Mouse (Mus musculus): Measurements from ENCODE around the gene Tfg. TPM values are rescaled to one million over a fixed set of nuclear protein-coding genes. Genes with fewer than 3 reads are reported as not detected.
A peak's percentile ranks its signal among the peaks of the same experiment; 100 is the strongest.

The Tfg gene
- polyA plus RNA-seq (2016; fragmentation: Nextera tagmentation; extraction: Ambion mirVana) = 135 and 138 TPM in 2 replicates

DNA sequence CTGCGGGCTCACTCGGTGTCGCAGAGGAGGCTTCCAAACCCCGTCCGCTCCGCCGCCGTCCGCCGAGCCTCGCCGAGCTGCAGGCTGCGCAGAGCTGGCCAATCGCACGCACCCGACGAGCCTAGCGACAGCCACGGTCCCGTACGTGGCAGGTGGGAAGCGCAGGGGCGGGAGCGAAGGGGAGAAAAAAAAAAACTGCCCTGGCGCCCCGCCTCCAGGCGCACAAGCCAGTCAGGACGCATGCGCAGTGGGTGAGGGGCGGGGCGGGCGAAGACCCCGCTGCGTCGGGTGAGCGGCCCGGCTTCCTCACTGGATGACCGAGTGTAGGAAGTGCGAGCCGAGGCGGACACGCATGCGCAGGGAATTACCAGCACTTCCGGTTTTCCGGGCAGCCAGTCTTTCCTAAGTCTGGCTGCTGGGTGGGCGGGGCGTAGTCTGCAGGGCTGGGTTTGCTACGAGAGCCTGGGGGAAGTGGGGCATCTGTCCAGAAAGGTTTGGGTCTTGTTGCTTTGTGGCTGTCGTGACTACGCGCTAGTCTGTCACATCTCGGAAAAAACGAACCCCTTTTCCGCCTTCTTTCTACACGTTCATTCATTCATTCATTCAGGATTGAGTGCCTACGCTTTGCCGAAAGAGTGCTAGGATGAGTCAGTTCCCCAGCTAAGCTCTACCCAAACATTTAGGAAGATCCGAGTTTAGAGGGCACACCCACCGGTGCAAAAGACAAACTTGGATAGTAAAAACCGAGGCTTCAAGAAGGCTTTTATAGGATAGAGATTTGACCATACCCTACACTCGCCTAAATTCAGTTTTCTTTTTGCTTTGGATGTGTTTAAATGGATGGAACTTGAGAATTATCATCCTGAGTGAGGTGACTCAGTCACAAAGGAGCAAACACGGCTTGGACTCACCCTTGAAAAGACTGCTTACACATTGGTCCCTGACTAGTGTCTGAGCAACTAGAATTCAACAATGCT is at the start of gene Tfg:
TSS of gene Tfg (minus strand) at position 227 of the 977 bp plus-strand sequence.
- ATAC-seq (ENCODE audit: insufficient number of reproducible peaks, low FRiP score) = peak; percentile 96
- WGBS = under 1% methylated on average over 60 of the region's 62 CpGs
- H3K4me3 ChIP-seq = peak within 1 kb of the TSS; percentile 98
- no peaks in the 10 kb centered on the region for H3K9me3 ChIP-seq (replicated peaks)
- 0 out of 2 replicates have a peak, but pooled peaks cover 2% of the 10 kb centered on the region for H3K36me3 ChIP-seq
- peak within 1 kb of the TSS; percentile 99 for H3K9ac ChIP-seq
- H3K4me2 ChIP-seq = peak within 1 kb of the TSS; percentile 75
- H3K4me1 ChIP-seq (replicated peaks) = peaks cover 14% of the 10 kb centered on the region
- no peaks in the 10 kb centered on the region for H3K27me3 ChIP-seq (replicated peaks)
- peak within 1 kb of the TSS; percentile 99 for H3K27ac ChIP-seq (ENCODE audit: poor library complexity, severe bottlenecking)

DNA sequence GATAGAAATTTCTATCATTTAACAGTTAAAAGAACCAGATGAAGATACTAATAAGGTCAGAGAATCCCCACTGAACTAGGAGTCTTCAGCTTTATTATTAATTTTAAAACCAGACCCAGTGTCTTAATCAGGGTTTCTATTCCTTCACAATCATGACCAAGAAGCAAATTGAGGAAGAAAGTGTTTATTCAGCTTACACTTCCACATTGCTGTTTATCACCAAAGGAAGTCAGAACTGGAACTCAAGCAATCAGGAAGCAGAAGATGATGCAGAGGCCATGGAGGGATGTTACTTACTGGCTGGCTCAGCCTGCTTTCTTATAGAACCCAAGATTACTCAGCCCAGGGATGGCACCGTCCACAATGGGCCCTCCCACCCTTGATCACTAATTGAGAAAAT is 11.8 kb upstream of the Tfg start:
- H3K4me1 ChIP-seq (replicated peaks) = no peaks in the 10 kb centered on the region
- no peak overlapping the region for H3K4me3 ChIP-seq
- H3K36me3 ChIP-seq = no peaks in the 10 kb centered on the region
- H3K4me2 ChIP-seq = no peak overlapping the region
- no peaks in the 10 kb centered on the region for H3K9me3 ChIP-seq (replicated peaks)
- H3K27me3 ChIP-seq (replicated peaks) = no peaks in the 10 kb centered on the region
- ATAC-seq (ENCODE audit: insufficient number of reproducible peaks, low FRiP score) = no peak
- H3K27ac ChIP-seq (ENCODE audit: poor library complexity, severe bottlenecking) = no peak overlapping the region
- WGBS = 38% methylated on average over 1 of the region's 1 CpGs
- no peak overlapping the region for H3K9ac ChIP-seq

DNA sequence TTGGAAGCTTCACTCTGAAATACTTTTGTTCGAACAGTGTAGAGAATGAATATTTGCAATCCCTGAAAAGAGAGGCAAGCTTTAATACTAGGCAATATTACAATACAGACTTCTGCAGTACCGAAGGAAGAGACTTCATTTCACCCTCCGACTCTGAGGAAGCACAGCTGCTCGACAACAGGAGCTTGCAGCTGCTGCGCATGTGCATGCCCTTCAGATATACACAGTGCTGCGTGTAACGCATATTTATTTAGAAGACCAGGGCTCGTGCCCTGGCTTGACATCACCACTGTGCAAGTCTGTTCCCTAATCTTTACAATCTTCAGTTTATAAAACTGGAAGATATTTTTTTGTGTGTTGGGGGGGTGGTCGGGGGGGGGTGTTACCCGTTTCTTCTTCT is 7.7 kb upstream of the Tfg start:
- H3K27ac ChIP-seq (ENCODE audit: poor library complexity, severe bottlenecking) = no peak overlapping the region
- whole genome bisulfite sequencing = 75% methylated on average over 10 of the region's 10 CpGs
- no peak for ATAC-seq (ENCODE audit: insufficient number of reproducible peaks, low FRiP score)

DNA sequence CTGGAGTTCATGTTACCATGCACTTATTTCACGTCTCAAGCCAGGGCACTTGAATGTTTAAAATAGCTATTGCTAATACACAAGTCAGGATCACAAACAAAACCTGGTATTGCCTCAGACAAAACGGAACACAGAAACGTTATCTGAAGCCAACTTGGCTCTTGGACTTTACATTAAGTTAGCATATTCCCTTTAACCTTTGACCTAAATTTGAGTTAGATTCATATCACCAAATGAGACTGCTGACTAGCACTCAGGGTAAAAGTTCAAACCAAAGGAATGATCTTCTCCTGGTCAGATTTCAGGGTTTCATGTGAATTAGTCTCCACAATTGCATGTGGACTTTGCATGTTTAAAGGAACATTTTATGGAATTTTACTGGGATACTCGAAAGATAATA is 5.1 kb upstream of the Tfg start:
- no peaks in the 10 kb centered on the region for H3K27me3 ChIP-seq (replicated peaks)
- no peaks in the 10 kb centered on the region for H3K36me3 ChIP-seq
- H3K27ac ChIP-seq (ENCODE audit: poor library complexity, severe bottlenecking) = no peak overlapping the region
- ATAC-seq (ENCODE audit: insufficient number of reproducible peaks, low FRiP score) = no peak
- H3K4me3 ChIP-seq = no peak overlapping the region
- H3K4me2 ChIP-seq = no peak overlapping the region
- H3K9ac ChIP-seq = no peak overlapping the region
- no peaks in the 10 kb centered on the region for H3K9me3 ChIP-seq (replicated peaks)
- WGBS = 51% methylated on average over 4 of the region's 4 CpGs
- H3K4me1 ChIP-seq (replicated peaks) = no peaks in the 10 kb centered on the region

More for the DNA sequence above, 7.7 kb upstream of the Tfg start:
- Histone ChIP-seq H3K4me2 (no peak overlapping the region), H3K9ac (no peak overlapping the region), H3K4me3 (no peak overlapping the region), H3K4me1 (replicated peaks) (no peaks in the 10 kb centered on the region), H3K9me3 (replicated peaks) (no peaks in the 10 kb centered on the region), H3K36me3 (no peaks in the 10 kb centered on the region), H3K27me3 (replicated peaks) (no peaks in the 10 kb centered on the region)

DNA sequence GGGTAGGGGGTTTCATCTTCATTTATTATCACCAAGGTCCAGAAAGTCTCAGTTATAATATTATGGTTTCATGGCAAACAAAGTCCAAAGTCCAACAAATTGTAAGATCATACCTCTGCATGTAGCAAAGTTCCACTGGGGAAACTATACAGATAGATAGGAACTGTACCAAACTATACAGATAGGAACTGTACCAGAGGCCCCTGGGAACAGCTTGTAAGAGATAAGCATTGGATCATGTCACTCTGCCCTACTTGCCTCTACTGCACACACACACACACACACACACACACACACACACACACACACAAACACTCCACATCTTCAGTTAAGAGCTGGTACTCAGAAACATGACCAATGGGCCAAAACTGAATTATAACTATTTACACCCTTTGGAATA is 1.8 kb upstream of the Tfg start:
- Histone ChIP-seq H3K4me1 (replicated peaks) (peaks cover 14% of the 10 kb centered on the region), H3K27ac (ENCODE audit: poor library complexity, severe bottlenecking) (no peak overlapping the region), H3K4me3 (no peak overlapping the region), H3K27me3 (replicated peaks) (no peaks in the 10 kb centered on the region), H3K9ac (no peak overlapping the region), H3K4me2 (no peak overlapping the region), H3K9me3 (replicated peaks) (no peaks in the 10 kb centered on the region), H3K36me3 (no peaks in the 10 kb centered on the region)
- no peak for ATAC-seq (ENCODE audit: insufficient number of reproducible peaks, low FRiP score)

DNA sequence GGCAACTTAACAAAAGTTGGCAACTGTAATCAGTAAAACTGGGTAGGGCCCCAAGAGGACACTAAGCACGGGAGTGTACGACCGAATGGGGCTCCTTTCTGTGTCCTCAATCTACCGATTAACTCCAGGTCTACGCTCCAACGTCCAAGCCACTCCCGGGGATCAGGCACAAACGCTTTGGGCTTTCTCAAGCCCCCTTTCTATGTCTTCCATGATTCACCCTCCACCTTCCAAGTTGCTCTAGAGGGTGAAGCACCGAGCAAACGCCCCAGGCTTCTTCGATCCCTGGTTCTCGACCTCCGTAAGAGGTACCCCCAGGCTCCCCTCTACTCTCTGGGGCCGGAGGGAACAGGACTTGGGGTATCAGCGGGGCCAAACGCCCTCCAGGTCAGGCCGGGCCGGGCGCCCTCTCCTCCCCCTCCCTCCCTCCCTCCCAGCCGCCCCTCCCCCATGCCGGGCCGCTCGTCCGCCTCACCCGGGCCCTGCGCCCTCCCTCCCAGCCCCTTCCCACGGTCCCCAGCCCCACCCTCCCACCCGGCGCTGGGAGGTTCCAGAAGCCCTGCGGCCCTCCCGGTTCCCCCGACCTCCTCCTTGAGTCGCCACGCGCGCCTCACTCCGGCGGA is 582 bp downstream of the Tfg start:
- Histone ChIP-seq H3K4me2 (peak overlapping the region; percentile 75), H3K27ac (ENCODE audit: poor library complexity, severe bottlenecking) (peak overlapping the region; percentile 99), H3K27me3 (replicated peaks) (no peaks in the 10 kb centered on the region), H3K36me3 (peaks cover 8% of the 10 kb centered on the region), H3K4me1 (replicated peaks) (peaks cover 14% of the 10 kb centered on the region), H3K4me3 (peak overlapping the region; percentile 98), H3K9me3 (replicated peaks) (no peaks in the 10 kb centered on the region), H3K9ac (peak overlapping the region; percentile 99)
- WGBS = under 1% methylated on average over 33 of the region's 38 CpGs
- ATAC-seq (ENCODE audit: insufficient number of reproducible peaks, low FRiP score) = peak; percentile 81

DNA sequence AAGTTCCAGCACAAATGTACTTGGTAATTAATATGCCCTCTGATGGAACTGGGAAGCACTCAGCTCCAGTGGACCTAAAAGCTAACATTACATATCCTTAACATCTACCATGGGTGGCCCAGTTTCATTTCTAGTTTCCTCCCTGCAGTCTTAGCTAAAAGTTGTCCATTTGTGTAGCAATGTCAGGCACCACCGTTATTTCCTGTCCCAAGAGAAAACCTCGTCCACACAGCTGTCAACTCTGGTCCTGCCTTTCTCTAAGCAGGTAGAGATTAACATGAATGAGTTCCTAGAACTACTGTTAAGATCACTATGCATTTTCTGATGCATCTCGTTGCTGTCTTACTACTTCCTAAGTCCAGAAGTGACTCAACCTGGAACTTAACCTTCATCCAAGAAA is 1.6 kb downstream of the Tfg start:
- no peaks in the 10 kb centered on the region for H3K9me3 ChIP-seq (replicated peaks)
- no peaks in the 10 kb centered on the region for H3K27me3 ChIP-seq (replicated peaks)
- peaks cover 14% of the 10 kb centered on the region for H3K4me1 ChIP-seq (replicated peaks)
- no peak for ATAC-seq (ENCODE audit: insufficient number of reproducible peaks, low FRiP score)
- peak overlapping the region; percentile 75 for H3K4me2 ChIP-seq
- peaks cover 17% of the 10 kb centered on the region for H3K36me3 ChIP-seq
- WGBS = 35% methylated on average over 3 of the region's 3 CpGs
- H3K4me3 ChIP-seq = peak overlapping the region; percentile 98
- H3K9ac ChIP-seq = peak overlapping the region; percentile 99; the same call in 1 of the 2 replicates
- H3K27ac ChIP-seq (ENCODE audit: poor library complexity, severe bottlenecking) = no peak overlapping the region

DNA sequence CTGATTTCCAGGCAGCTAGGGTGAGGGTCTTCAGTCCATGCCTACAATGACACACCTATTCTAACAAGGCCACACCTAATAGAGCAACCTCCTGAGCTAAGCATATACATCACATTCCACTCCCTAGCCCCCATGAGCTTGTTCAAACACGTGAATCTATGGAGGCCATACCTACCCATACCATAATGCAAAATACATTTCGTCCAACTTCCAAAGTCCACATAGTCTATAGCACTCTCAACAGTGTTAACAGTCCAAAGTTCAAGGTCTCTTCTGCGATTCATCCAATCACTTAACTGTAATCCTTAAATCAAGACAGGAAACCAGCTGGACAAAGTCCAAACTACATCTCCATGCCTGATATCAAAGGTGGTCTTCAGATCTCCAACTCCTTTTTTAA is 7.2 kb downstream of the Tfg start:
- Histone ChIP-seq H3K4me2 (no peak overlapping the region), H3K4me3 (no peak overlapping the region), H3K36me3 (peaks cover 53% of the 10 kb centered on the region), H3K27me3 (replicated peaks) (no peaks in the 10 kb centered on the region), H3K4me1 (replicated peaks) (peaks cover 4% of the 10 kb centered on the region), H3K9me3 (replicated peaks) (0 out of 2 replicates have a peak, but pooled peaks cover 2% of the 10 kb centered on the region), H3K27ac (ENCODE audit: poor library complexity, severe bottlenecking) (no peak overlapping the region), H3K9ac (no peak overlapping the region)
- WGBS = 93% methylated on average over 3 of the region's 3 CpGs
- ATAC-seq (ENCODE audit: insufficient number of reproducible peaks, low FRiP score) = no peak

DNA sequence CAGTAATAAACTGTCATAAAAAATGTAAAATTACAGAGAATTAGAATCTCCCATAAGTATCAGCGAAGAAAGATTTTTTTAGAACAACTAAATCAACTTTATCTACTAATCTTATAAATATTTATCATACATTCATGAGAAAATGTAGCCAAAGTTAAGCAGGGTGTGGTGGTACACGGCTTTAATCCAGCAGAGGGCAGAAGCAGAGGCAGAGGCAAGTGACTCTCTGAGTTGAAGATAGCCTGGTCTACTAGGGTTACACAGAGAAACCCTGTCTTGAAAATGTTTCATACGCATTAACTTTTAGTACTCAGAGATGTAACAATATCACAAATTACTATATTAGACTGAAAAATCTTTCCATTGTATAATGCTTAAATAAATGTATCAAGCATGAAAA is 11.5 kb downstream of the Tfg start:
- peaks cover 55% of the 10 kb centered on the region for H3K36me3 ChIP-seq
- H3K27ac ChIP-seq (ENCODE audit: poor library complexity, severe bottlenecking) = no peak overlapping the region
- 0 out of 2 replicates have a peak, but pooled peaks cover 2% of the 10 kb centered on the region for H3K9me3 ChIP-seq (replicated peaks)
- 89% methylated on average over 3 of the region's 3 CpGs for WGBS
- no peaks in the 10 kb centered on the region for H3K27me3 ChIP-seq (replicated peaks)
- no peak for ATAC-seq (ENCODE audit: insufficient number of reproducible peaks, low FRiP score)
- no peak overlapping the region for H3K9ac ChIP-seq
- H3K4me3 ChIP-seq = no peak overlapping the region
- no peaks in the 10 kb centered on the region for H3K4me1 ChIP-seq (replicated peaks)
- H3K4me2 ChIP-seq = no peak overlapping the region

DNA sequence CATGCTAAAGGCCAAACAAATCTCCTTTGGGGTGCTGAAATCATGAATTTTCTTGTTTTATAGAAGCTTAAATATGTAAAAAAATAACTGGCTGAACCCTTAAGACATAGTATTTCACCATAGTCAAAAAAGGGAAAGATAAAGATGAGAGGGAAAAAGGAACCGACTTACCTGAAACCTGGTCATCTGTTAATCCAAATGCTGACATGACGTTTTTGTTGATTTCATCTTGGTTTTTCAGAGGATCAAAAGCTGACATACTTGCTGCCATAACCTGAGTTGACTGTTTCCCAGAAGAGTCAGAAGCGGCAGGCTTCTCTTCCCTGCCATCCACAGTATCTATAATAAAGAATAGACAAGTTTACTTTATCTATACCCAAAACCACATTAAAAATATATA is 16.4 kb downstream of the Tfg start:
- Histone ChIP-seq H3K36me3 (peaks cover 36% of the 10 kb centered on the region), H3K4me2 (no peak overlapping the region), H3K4me1 (replicated peaks) (no peaks in the 10 kb centered on the region), H3K9me3 (replicated peaks) (no peaks in the 10 kb centered on the region), H3K27ac (ENCODE audit: poor library complexity, severe bottlenecking) (no peak overlapping the region), H3K27me3 (replicated peaks) (no peaks in the 10 kb centered on the region), H3K4me3 (no peak overlapping the region), H3K9ac (no peak overlapping the region)
- ATAC-seq (ENCODE audit: insufficient number of reproducible peaks, low FRiP score) = no peak
- WGBS = 92% methylated on average over 3 of the region's 3 CpGs

DNA sequence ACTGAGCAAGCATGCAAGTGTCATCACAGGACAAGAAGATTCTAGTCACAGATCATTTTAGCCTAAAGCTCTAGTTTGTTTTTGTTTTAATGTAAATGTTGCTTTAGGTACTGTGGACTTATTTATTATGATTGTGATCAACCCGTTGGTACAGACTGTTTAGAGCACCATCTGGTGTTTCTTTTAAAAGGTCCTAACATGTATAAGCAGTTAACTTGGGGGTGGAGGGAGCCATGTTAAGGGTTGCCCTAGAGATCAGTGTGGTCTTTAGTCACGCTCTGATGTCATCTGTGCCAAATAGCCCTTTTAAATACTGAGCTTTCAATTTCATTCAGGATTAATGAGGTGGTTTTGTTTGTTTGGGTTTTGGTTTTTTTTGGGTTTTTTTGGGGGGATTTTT is 20.8 kb downstream of the Tfg start:
- Histone ChIP-seq H3K9ac (no peak overlapping the region), H3K27me3 (replicated peaks) (no peaks in the 10 kb centered on the region), H3K36me3 (peaks cover 30% of the 10 kb centered on the region), H3K4me3 (no peak overlapping the region), H3K27ac (ENCODE audit: poor library complexity, severe bottlenecking) (no peak overlapping the region), H3K4me2 (no peak overlapping the region), H3K4me1 (replicated peaks) (no peaks in the 10 kb centered on the region), H3K9me3 (replicated peaks) (no peaks in the 10 kb centered on the region)
- 86% methylated on average over 2 of the region's 2 CpGs for WGBS
- no peak for ATAC-seq (ENCODE audit: insufficient number of reproducible peaks, low FRiP score)

Measured in heart, embryonic 12.5 days (tissue).